In the genomic region with DNA sequence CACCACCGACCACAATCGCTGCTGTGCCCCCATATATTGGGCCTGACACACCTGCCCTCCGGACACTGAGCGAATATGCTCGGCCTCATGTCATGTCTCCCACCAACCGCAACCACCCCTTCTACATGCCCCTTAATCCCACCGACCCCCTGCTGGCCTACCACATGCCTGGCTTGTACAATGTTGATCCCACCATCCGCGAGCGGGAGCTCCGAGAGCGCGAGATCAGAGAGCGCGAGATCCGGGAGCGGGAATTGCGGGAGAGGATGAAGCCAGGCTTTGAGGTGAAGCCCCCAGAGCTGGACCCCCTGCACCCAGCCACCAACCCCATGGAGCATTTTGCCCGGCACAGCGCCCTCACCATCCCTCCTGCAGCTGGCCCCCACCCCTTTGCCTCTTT, we compare ENCODE assay signal across 30 mouse cellular contexts. TPM values are rescaled to one million over a fixed set of nuclear protein-coding genes. Genes with fewer than 3 reads are reported as not detected.
"Had no signal": no experiment of that assay in that cellular context is flagged by ENCODE, and none has a peak within 500 bp of the region (broad histone marks: within the 10 kb centered on the region; RNA-seq: fewer than 3 reads in every experiment).

No protein-coding gene starts in this region.

- H3K4me3 ChIP-seq: heart, embryonic 10.5 days; heart, embryonic 12.5 days; hindbrain, embryonic 12.5 days; kidney, embryonic 15.5 days; limb, embryonic 10.5 days; limb, embryonic 12.5 days; liver, embryonic 13.5 days had no signal

- H3K27ac ChIP-seq: heart, embryonic 10.5 days; hindbrain, embryonic 12.5 days; hindbrain, postnatal 0 days; kidney, embryonic 15.5 days; kidney, postnatal 0 days; limb, embryonic 10.5 days; limb, embryonic 12.5 days; liver, embryonic 13.5 days had no signal

- ATAC-seq: forebrain, postnatal 0 days; hindbrain, postnatal 0 days; intestine, embryonic 16.5 days had no signal

- H3K4me1 ChIP-seq: heart, embryonic 12.5 days; hindbrain, embryonic 12.5 days; kidney, embryonic 15.5 days; limb, embryonic 10.5 days; limb, embryonic 12.5 days; liver, embryonic 13.5 days had no signal

- DNase-seq: forebrain, postnatal 0 days; gastrocnemius, postnatal 14 days; gastrocnemius, postnatal 36 days; heart, adult 18-20 months; heart, postnatal 10 days; kidney, adult 11 months; kidney, adult 2 months; kidney, adult 9 months; kidney, postnatal 14 days; kidney, postnatal 36 days; layer of hippocampus, adult 9-11 months; layer of hippocampus, postnatal 36 days; liver; liver, embryonic 13.5 days had no signal

- H3K4me2 ChIP-seq: heart, embryonic 12.5 days; hindbrain, embryonic 12.5 days; kidney, embryonic 15.5 days; limb, embryonic 12.5 days; liver, embryonic 11.5 days; liver, embryonic 13.5 days had no signal

- H3K27me3 ChIP-seq: heart, embryonic 12.5 days; hindbrain, embryonic 12.5 days; kidney, embryonic 15.5 days; limb, embryonic 12.5 days; liver, embryonic 13.5 days had no signal

- H3K9me3 ChIP-seq: heart, embryonic 10.5 days; heart, embryonic 12.5 days; hindbrain, embryonic 12.5 days; kidney, embryonic 15.5 days; limb, embryonic 10.5 days; limb, embryonic 12.5 days; liver, embryonic 13.5 days had no signal

- H3K9ac ChIP-seq: forebrain, postnatal 0 days; heart, embryonic 12.5 days; hindbrain, embryonic 12.5 days; kidney, embryonic 15.5 days; limb, embryonic 12.5 days; liver, embryonic 13.5 days had no signal

RNA-seq across cellular contexts. Expression of a gene that starts 35.1 kb away (rescaled TPM):
- total RNA-seq: gastrocnemius, adult 18-20 months; gastrocnemius, adult 8-10 months; gastrocnemius, postnatal 14 days; gastrocnemius, postnatal 36 days; heart, adult 18-20 months; heart, adult 8-10 months; heart, postnatal 10 days; heart, postnatal 25 days; hematopoietic stem cell, adult 5-6 weeks had no signal
- polyA plus RNA-seq: heart, embryonic 12.5 days; heart, embryonic 16.5 days; liver, embryonic 13.5 days had no signal
